Mouse (Mus musculus): ENCODE measurements around the gene Uqcr11. TPM values are rescaled to one million over a fixed set of nuclear protein-coding genes. Genes with fewer than 3 reads are reported as not detected.

The Uqcr11 gene
- polyA plus RNA-seq, 1 experiment from 2014 or later, result 476 TPM

DNA sequence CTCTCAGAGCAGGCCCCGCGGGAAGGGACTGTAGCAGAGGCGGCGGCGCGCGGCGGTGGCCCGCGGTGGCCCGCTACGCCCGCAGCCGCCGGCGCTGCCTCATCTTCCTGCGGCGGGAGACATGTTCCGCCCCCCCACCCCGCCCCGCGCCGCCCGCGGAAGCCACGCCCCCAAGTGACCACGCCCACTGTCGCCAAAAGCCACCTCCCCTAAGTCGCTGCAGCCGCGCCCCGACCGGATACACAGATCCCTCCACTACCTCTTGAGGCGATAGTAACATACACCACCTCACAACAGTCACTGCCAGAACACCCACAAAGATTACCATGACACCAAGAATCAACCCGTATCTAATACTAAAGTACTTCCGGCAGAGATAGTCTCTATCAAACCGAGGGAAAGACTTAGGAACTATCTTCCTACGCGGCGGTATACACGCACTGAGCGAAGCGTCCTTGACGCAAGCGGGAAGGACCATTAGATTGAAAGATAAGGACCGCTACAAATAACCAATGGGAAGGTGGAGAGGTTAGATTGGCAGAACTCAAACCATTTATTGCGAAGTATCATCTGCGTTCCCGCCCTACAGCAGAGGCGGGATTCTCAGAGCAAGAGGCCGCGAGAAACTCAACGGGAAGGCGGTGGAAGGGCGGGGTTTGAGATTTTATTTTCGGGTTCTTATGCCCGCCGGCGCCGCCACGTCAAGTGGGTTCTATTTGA lies 27.0 kb upstream of the Uqcr11 start, which contains the start of gene Tcf3:
TSS of gene Tcf3 (minus strand) at position 135 of the 720 bp plus-strand sequence.
- under 1% methylated on average over 60 of the region's 61 CpGs for WGBS

DNA sequence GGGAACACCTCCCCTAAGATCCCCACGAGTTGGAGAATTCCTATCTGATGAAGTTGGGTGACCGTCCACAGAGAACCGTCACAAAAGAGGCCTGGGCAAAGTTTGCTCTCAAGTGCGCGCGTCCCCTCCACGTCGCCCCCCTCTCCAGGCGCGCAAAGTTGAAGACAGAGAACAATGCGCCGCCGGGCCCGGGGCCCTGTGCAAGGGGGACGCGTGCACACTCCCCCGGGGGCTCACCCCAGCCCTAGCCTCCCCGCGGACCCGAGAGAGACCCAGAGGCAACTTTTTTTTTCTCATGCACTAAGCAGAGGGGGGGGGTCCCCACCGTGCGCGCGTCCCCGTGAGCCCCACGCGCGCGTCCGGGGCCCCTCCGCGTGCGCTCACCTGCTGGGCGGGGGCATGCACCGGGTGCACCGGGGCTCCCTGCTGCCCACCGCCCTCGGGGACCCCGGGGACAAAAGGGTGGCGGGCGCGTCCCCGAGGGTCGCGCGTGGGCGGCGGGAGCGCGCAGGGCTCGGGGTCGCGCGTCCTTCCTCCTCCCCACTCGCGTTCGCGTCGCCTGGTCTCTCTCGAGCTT lies 26.4 kb upstream of the Uqcr11 start:
- Histone ChIP-seq H3K27me3 (ENCODE audit: control insufficient read depth, insufficient read depth, low read length) (no peaks in the 10 kb centered on the region), H3K4me1 (ENCODE audit: control insufficient read depth, insufficient read depth, low read length) (peaks cover 20% of the 10 kb centered on the region), H3K36me3 (ENCODE audit: control insufficient read depth, insufficient read depth, low read length) (peaks cover 24% of the 10 kb centered on the region), H3K4me2 (peak overlapping the region; percentile 92), H3K9me3 (ENCODE audit: control insufficient read depth, low read length) (no peaks in the 10 kb centered on the region), H3K27ac (ENCODE audit: low read depth, low read length) (peak overlapping the region; percentile 86), H3K9ac (ENCODE audit: low read length) (peak overlapping the region; percentile 99), H3K4me3 (ENCODE audit: low read depth, low read length) (peak overlapping the region; percentile 100)
- ATAC-seq (ENCODE audit: low FRiP score), result peak; percentile 57
- WGBS, result under 1% methylated on average over 49 of the region's 60 CpGs
- peak; percentile 94 for DNase-seq (ENCODE audit: low spot score, missing footprints)

More for the DNA sequence above, 27.0 kb upstream of the Uqcr11 start, which contains the start of gene Tcf3:
- Histone ChIP-seq H3K27ac (ENCODE audit: low read depth, low read length) (peak within 1 kb of the TSS; percentile 86), H3K4me2 (peak within 1 kb of the TSS; percentile 92), H3K27me3 (ENCODE audit: control insufficient read depth, insufficient read depth, low read length) (no peaks in the 10 kb centered on the region), H3K4me1 (ENCODE audit: control insufficient read depth, insufficient read depth, low read length) (peaks cover 20% of the 10 kb centered on the region), H3K9me3 (ENCODE audit: control insufficient read depth, low read length) (no peaks in the 10 kb centered on the region), H3K36me3 (ENCODE audit: control insufficient read depth, insufficient read depth, low read length) (peaks cover 18% of the 10 kb centered on the region), H3K4me3 (ENCODE audit: low read depth, low read length) (peak within 1 kb of the TSS; percentile 100), H3K9ac (ENCODE audit: low read length) (peak within 1 kb of the TSS; percentile 99)
- DNase-seq (ENCODE audit: low spot score, missing footprints) (peak; percentile 99), ATAC-seq (ENCODE audit: low FRiP score) (peak; percentile 91)

DNA sequence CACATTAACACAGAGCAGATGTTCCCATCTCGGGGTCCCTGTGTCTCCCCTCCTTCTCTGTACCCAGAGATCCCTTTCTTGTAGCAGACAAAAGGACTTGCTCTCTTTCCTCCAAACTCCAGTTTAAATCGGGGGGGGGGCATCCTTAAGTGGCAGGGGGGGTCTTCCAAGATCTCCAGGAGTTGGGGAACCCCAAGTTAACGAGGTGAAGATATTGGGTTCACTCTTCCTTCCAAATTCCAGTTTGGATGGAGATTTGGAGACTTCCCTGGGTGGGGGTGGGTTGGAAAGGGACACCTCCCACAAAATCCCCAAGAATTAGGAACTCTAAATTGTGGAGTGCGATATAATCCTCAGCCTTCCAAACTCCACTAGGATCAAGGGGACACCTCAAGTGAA lies 25.8 kb upstream of the Uqcr11 start:
- Histone ChIP-seq H3K27me3 (ENCODE audit: control insufficient read depth, insufficient read depth, low read length) (no peaks in the 10 kb centered on the region), H3K4me3 (ENCODE audit: low read depth, low read length) (peak overlapping the region; percentile 100), H3K9ac (ENCODE audit: low read length) (peak overlapping the region; percentile 99), H3K4me1 (ENCODE audit: control insufficient read depth, insufficient read depth, low read length) (peaks cover 20% of the 10 kb centered on the region), H3K27ac (ENCODE audit: low read depth, low read length) (peak overlapping the region; percentile 86), H3K9me3 (ENCODE audit: control insufficient read depth, low read length) (no peaks in the 10 kb centered on the region), H3K4me2 (peak overlapping the region; percentile 92), H3K36me3 (ENCODE audit: control insufficient read depth, insufficient read depth, low read length) (peaks cover 29% of the 10 kb centered on the region)
- 4% methylated on average over 4 of the region's 4 CpGs for WGBS
- ATAC-seq (ENCODE audit: low FRiP score) (no peak), DNase-seq (ENCODE audit: low spot score, missing footprints) (no peak)

DNA sequence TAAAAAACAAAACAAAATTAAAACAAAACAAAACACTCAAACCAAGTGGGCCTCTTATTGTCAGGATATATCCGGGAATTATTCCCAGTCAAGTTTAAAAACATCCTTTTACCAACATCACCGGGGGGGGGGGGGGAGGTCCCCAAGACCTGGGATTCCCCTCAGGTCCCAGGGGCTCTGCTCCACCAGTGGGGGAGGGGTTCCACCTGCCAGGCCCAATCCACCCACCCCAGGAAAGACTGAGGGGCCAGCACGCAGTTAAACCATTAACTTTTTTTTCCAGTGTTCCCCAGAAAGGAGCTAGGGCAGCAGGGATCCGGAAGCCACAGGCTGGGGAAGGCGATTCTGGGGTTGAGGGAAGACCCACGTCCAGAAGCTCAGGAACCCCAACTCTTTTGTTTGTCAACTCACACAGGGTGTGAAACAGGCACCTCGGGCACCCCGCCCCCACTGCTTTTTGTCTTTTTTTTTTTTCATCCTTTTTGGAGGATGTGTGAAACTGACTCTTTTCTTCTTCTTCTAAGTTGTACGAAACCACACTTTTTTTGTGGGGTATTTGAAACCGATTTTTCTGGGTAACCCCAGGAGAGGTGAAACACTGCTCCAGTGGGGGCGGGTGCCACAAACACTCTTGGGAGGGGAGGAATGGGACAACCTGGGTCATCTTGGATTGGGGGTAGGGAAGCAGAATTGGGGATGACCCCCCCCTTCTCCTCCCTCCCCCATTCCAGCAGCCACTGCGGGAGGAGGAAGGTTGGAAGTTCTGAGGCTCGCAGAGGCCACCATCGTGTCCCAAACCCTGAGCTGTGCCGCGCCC lies 25.1 kb upstream of the Uqcr11 start:
- DNase-seq (ENCODE audit: low spot score, missing footprints) (no peak), ATAC-seq (ENCODE audit: low FRiP score) (no peak)
- WGBS, result 22% methylated on average over 16 of the region's 16 CpGs
- Histone ChIP-seq H3K27me3 (ENCODE audit: control insufficient read depth, insufficient read depth, low read length) (no peaks in the 10 kb centered on the region), H3K9ac (ENCODE audit: low read length) (peak overlapping the region; percentile 99), H3K4me1 (ENCODE audit: control insufficient read depth, insufficient read depth, low read length) (peaks cover 20% of the 10 kb centered on the region), H3K36me3 (ENCODE audit: control insufficient read depth, insufficient read depth, low read length) (peaks cover 35% of the 10 kb centered on the region), H3K4me2 (peak overlapping the region; percentile 92), H3K4me3 (ENCODE audit: low read depth, low read length) (peak overlapping the region; percentile 100), H3K9me3 (ENCODE audit: control insufficient read depth, low read length) (no peaks in the 10 kb centered on the region; the same call in 1 of the 2 replicates), H3K27ac (ENCODE audit: low read depth, low read length) (no peak overlapping the region)

DNA sequence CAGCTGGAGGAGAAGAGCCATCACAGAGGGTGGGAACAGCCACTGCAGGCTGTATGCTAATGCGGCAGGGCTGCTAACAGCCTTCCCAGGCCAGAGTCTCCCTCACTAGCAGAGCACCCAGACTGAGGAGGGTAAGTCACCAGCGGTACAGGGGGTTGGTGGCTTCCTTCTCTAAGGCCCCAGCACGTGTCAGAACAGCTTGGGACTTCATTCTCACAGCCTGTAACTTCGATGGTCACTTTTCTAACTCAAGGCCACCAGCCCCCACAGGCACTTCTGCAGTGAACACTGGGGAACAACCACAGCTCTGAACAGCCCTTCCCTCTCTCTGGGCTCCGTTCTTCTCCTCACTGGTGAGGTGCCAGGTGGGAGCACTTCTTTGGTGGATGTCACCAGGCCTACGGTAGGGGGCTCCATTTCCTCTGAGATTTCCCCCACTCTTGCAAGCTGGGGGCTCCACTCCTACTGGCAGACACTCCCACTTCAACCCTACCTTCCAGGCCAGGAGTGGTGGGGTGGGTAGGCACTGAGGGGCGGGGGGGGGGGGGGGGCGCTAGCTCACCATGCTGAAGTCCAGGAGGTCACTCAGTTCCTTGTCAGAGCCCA lies 23.8 kb upstream of the Uqcr11 start:
- H3K9me3 ChIP-seq (ENCODE audit: control insufficient read depth, low read length), result no peaks in the 10 kb centered on the region; the same call in 1 of the 2 replicates
- no peak overlapping the region for H3K27ac ChIP-seq (ENCODE audit: low read depth, low read length)
- DNase-seq (ENCODE audit: low spot score, missing footprints) (no peak), ATAC-seq (ENCODE audit: low FRiP score) (no peak)
- H3K36me3 ChIP-seq (ENCODE audit: control insufficient read depth, insufficient read depth, low read length), result peaks cover 48% of the 10 kb centered on the region
- 78% methylated on average over 7 of the region's 8 CpGs for WGBS
- no peak overlapping the region for H3K4me3 ChIP-seq (ENCODE audit: low read depth, low read length)
- no peaks in the 10 kb centered on the region for H3K27me3 ChIP-seq (ENCODE audit: control insufficient read depth, insufficient read depth, low read length)
- H3K4me2 ChIP-seq, result no peak overlapping the region
- peaks cover 20% of the 10 kb centered on the region for H3K4me1 ChIP-seq (ENCODE audit: control insufficient read depth, insufficient read depth, low read length)
- no peak overlapping the region for H3K9ac ChIP-seq (ENCODE audit: low read length)

DNA sequence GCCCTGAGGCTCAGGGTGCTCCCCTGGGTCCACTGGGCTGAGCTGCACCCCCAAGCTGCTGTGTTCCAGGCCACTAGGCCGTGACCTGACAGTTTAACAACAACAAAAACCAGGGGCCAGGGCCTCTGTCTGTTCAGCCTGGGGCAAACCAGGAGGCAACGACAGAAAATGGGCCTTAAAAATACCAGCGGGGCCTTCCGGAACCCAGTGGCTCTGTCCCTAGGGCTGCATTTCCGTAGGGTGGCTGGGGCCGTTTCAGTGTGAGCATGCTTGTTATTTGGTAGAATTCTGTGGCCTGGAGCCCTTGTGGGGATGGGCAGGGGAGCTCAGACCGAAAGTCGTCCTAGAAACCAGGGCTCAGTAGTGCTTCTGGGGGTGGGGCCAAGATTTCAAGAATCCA lies 23.2 kb upstream of the Uqcr11 start:
- Histone ChIP-seq H3K4me3 (ENCODE audit: low read depth, low read length) (no peak overlapping the region), H3K27me3 (ENCODE audit: control insufficient read depth, insufficient read depth, low read length) (no peaks in the 10 kb centered on the region), H3K4me1 (ENCODE audit: control insufficient read depth, insufficient read depth, low read length) (peaks cover 20% of the 10 kb centered on the region), H3K9me3 (ENCODE audit: control insufficient read depth, low read length) (peaks cover 4% of the 10 kb centered on the region; the same call in 1 of the 2 replicates), H3K27ac (ENCODE audit: low read depth, low read length) (no peak overlapping the region), H3K4me2 (no peak overlapping the region), H3K36me3 (ENCODE audit: control insufficient read depth, insufficient read depth, low read length) (peaks cover 55% of the 10 kb centered on the region), H3K9ac (ENCODE audit: low read length) (no peak overlapping the region)
- DNase-seq (ENCODE audit: low spot score, missing footprints) (no peak), ATAC-seq (ENCODE audit: low FRiP score) (no peak)
- 86% methylated on average over 8 of the region's 8 CpGs for WGBS

DNA sequence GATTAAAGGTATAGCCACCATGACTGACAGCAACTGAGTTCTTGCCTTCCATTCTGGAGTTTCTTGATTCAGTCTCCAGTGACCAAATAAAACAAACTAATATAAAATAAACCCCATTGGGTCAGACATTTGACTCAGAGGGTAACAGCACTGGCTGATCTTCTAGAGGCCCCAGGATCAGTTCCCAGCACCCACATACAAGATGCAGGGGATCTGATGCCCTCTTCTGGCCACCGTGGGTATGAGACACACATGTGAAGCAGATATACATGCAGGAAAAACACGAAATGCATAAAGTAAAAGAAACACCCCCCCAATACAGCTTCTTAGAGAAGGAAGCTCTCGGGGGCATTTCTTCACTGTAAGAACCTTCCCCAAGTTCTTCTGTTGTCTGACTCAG lies 18.4 kb upstream of the Uqcr11 start:
- Histone ChIP-seq H3K4me2 (no peak overlapping the region), H3K27ac (ENCODE audit: low read depth, low read length) (no peak overlapping the region), H3K4me1 (ENCODE audit: control insufficient read depth, insufficient read depth, low read length) (no peaks in the 10 kb centered on the region), H3K9me3 (ENCODE audit: control insufficient read depth, low read length) (peaks cover 4% of the 10 kb centered on the region; the same call in 1 of the 2 replicates), H3K4me3 (ENCODE audit: low read depth, low read length) (no peak overlapping the region), H3K36me3 (ENCODE audit: control insufficient read depth, insufficient read depth, low read length) (peaks cover 64% of the 10 kb centered on the region), H3K27me3 (ENCODE audit: control insufficient read depth, insufficient read depth, low read length) (no peaks in the 10 kb centered on the region), H3K9ac (ENCODE audit: low read length) (no peak overlapping the region)
- DNase-seq (ENCODE audit: low spot score, missing footprints) (no peak), ATAC-seq (ENCODE audit: low FRiP score) (no peak)
- WGBS, result 96% methylated on average over 3 of the region's 3 CpGs

DNA sequence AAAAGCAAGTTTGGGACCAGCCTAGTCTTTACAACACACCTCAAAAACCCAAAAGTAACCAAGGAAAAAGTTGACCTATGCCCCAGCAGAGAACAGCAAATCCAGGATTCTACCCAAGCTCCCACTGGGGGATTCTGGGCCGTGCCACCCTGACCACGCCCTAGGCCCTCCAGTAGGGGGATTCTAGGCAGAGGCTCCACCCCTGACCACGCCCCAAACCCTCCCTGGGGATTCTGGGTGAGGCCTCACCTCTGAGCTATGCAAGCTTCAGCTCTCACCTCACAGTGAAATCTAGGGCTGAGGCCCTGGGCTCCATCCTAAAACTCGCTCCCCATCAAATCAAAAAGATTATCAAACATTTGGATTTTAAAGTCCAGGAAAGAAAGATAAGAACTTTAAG lies 16.9 kb upstream of the Uqcr11 start:
- H3K9me3 ChIP-seq (ENCODE audit: control insufficient read depth, low read length), result peaks cover 4% of the 10 kb centered on the region; the same call in 1 of the 2 replicates
- no peaks in the 10 kb centered on the region; the same call in 1 of the 2 replicates for H3K4me1 ChIP-seq (ENCODE audit: control insufficient read depth, insufficient read depth, low read length)
- no peak for DNase-seq (ENCODE audit: low spot score, missing footprints)
- peaks cover 65% of the 10 kb centered on the region for H3K36me3 ChIP-seq (ENCODE audit: control insufficient read depth, insufficient read depth, low read length)
- peak; percentile 65; the same call in 1 of the 2 replicates for ATAC-seq (ENCODE audit: low FRiP score)
- H3K9ac ChIP-seq (ENCODE audit: low read length), result no peak overlapping the region
- H3K4me2 ChIP-seq, result no peak overlapping the region
- WGBS, result 62% methylated on average over 4 of the region's 4 CpGs
- no peaks in the 10 kb centered on the region for H3K27me3 ChIP-seq (ENCODE audit: control insufficient read depth, insufficient read depth, low read length)
- no peak overlapping the region for H3K4me3 ChIP-seq (ENCODE audit: low read depth, low read length)
- H3K27ac ChIP-seq (ENCODE audit: low read depth, low read length), result no peak overlapping the region
